Mouse (Mus musculus): ENCODE data around the gene Cib1. TPM values are rescaled to one million over a fixed set of nuclear protein-coding genes. Genes with fewer than 3 reads are reported as not detected.

Gene Cib1
- polyA plus RNA-seq, 1 experiment from 2014 or later = 41.1 TPM

DNA sequence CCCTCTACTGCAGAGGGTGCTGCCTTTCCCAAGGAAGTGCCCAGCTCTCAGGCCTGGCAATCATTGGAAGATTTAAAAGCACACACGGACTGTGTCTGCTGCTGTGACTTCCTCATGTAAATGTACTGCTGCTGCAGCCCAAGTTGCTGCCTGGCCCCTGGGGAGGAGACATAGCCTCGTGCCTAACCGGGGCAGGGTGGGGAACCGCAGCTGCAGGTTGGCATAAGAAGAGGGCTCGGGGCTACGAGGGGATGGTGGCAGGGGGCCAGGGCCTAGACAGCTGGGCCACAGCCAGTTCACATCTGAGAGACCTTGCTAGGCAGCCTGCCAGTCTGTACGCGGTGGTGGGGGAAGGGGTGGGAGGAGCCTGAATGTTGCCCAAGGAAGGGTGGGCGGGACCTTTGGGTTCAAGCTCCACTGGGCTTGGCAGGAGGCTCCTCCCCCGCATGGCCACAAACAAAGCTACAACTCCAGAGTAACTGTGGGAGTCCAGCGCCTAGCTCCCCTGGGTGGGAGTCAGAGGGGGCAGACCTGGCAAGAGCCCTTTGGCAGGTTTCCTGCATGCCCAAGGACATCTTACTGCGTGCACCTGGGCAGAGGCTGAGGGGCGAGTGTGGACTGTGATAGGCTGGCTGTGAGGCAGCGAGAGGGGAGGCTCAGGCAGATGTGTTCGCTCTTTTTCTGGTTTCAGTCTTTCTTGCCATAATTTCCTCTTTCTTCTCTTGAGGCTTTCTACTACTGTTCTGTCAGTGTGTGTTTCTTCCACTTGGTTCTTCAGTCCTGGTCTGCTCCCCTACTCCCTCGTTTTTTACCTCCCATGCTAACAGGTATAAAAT lies 40.2 kb downstream of the Cib1 start:
- DNase-seq (ENCODE audit: low spot score) = peak; percentile 78
- Histone ChIP-seq H3K4me3 (replicated peaks; ENCODE audit: low read length) (no peak overlapping the region), H3K4me2 (replicated peaks) (peak overlapping the region; percentile 39), H3K27ac (peak overlapping the region; percentile 74), H3K9me3 (ENCODE audit: control insufficient read depth, low read length) (no peaks in the 10 kb centered on the region), H3K27me3 (ENCODE audit: control insufficient read depth, insufficient read depth, low read length) (no peaks in the 10 kb centered on the region), H3K4me1 (replicated peaks; ENCODE audit: control insufficient read depth, insufficient read depth, low read length) (peaks cover 65% of the 10 kb centered on the region), H3K9ac (no peak overlapping the region), H3K36me3 (replicated peaks; ENCODE audit: control insufficient read depth, insufficient read depth) (no peaks in the 10 kb centered on the region)
- 7% methylated on average over 16 of the region's 16 CpGs for WGBS
- ATAC-seq (ENCODE audit: low FRiP score) = peak; percentile 86

GRCm38 (mm10) chr7:80191455-80191854 lies 41.2 kb downstream of the Cib1 start:
- no peaks in the 10 kb centered on the region for H3K36me3 ChIP-seq (replicated peaks; ENCODE audit: control insufficient read depth, insufficient read depth)
- ATAC-seq (ENCODE audit: low FRiP score) = no peak
- H3K27ac ChIP-seq = peak overlapping the region; percentile 74; the same call in 1 of the 2 replicates
- H3K27me3 ChIP-seq (ENCODE audit: control insufficient read depth, insufficient read depth, low read length) = no peaks in the 10 kb centered on the region
- no peak overlapping the region for H3K4me3 ChIP-seq (replicated peaks; ENCODE audit: low read length)
- H3K4me2 ChIP-seq (replicated peaks) = no peak overlapping the region
- peaks cover 68% of the 10 kb centered on the region for H3K4me1 ChIP-seq (replicated peaks; ENCODE audit: control insufficient read depth, insufficient read depth, low read length)
- H3K9me3 ChIP-seq (ENCODE audit: control insufficient read depth, low read length) = no peaks in the 10 kb centered on the region
- no peak overlapping the region for H3K9ac ChIP-seq
- DNase-seq (ENCODE audit: low spot score) = no peak
- WGBS = 52% methylated on average over 5 of the region's 5 CpGs

- H3K9ac ChIP-seq = no peak overlapping the region
- no peaks in the 10 kb centered on the region for H3K27me3 ChIP-seq (ENCODE audit: control insufficient read depth, insufficient read depth, low read length)
- H3K4me1 ChIP-seq (replicated peaks; ENCODE audit: control insufficient read depth, insufficient read depth, low read length) = peaks cover 69% of the 10 kb centered on the region
- WGBS = 42% methylated on average over 11 of the region's 11 CpGs
- no peak overlapping the region for H3K4me2 ChIP-seq (replicated peaks)
- peak overlapping the region; percentile 64 for H3K27ac ChIP-seq
- no peaks in the 10 kb centered on the region for H3K36me3 ChIP-seq (replicated peaks; ENCODE audit: control insufficient read depth, insufficient read depth)
- DNase-seq (ENCODE audit: low spot score) (no peak), ATAC-seq (ENCODE audit: low FRiP score) (no peak)
- H3K9me3 ChIP-seq (ENCODE audit: control insufficient read depth, low read length) = no peaks in the 10 kb centered on the region
- H3K4me3 ChIP-seq (replicated peaks; ENCODE audit: low read length) = no peak overlapping the region
Measured at GRCm38 (mm10) chr7:80189147-80189933, 43.3 kb downstream of the Cib1 start.

DNA sequence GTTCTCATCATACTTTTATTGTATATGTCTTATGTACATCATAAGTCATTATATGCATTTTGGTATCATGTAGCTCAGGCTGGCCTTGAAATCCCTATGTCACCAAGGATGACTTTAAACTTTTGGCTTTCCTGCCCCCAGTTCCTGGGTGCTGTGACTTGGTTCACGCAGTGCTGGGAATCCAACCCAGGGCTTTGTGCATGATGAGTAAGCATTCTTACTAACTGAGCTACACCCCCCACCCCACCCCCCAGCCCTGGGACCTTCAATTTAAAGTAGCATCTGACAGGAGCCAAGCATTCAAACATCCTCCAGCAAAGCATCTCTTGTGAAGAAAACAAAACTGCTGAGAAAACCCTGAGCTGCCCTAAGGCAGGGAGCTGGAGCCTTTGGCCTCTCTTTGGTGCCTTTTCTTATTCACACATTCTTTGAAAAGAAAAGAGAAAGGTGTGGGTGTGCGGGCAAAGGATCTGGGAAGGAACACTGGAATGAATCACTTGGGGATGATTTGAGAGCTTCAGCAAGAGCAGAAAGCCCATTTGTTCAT lies 44.0 kb downstream of the Cib1 start:
- Histone ChIP-seq H3K27ac (peak overlapping the region; percentile 64), H3K36me3 (replicated peaks; ENCODE audit: control insufficient read depth, insufficient read depth) (no peaks in the 10 kb centered on the region), H3K9me3 (ENCODE audit: control insufficient read depth, low read length) (no peaks in the 10 kb centered on the region), H3K9ac (no peak overlapping the region), H3K27me3 (ENCODE audit: control insufficient read depth, insufficient read depth, low read length) (no peaks in the 10 kb centered on the region), H3K4me3 (replicated peaks; ENCODE audit: low read length) (no peak overlapping the region), H3K4me1 (replicated peaks; ENCODE audit: control insufficient read depth, insufficient read depth, low read length) (peaks cover 62% of the 10 kb centered on the region), H3K4me2 (replicated peaks) (no peak overlapping the region)
- no peak for DNase-seq (ENCODE audit: low spot score)
- WGBS = 64% methylated on average over 2 of the region's 2 CpGs
- ATAC-seq (ENCODE audit: low FRiP score) = no peak

DNA sequence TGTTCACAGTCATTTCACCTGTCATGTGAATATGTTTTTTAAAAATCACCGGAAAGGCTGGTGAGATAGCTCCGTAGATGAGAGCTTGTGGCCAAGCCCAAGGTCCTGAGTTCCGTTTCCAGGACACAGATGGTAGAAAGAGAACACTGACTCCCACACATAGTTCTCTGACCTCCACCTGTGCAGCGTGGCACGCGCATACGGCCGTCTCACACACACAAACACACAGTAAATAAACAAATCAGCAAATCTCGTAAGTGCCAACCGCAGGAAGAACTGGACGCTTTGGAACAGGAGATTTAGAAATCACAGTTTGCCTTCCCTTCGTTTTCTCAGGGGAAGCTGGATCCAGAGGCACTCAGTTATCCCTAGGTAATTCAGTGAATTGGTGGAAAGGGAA lies 45.1 kb downstream of the Cib1 start:
- Histone ChIP-seq H3K27ac (peak overlapping the region; percentile 81), H3K27me3 (ENCODE audit: control insufficient read depth, insufficient read depth, low read length) (no peaks in the 10 kb centered on the region), H3K4me2 (replicated peaks) (peak overlapping the region; percentile 77), H3K4me3 (replicated peaks; ENCODE audit: low read length) (peak overlapping the region; percentile 57), H3K9me3 (ENCODE audit: control insufficient read depth, low read length) (no peaks in the 10 kb centered on the region), H3K4me1 (replicated peaks; ENCODE audit: control insufficient read depth, insufficient read depth, low read length) (peaks cover 55% of the 10 kb centered on the region), H3K36me3 (replicated peaks; ENCODE audit: control insufficient read depth, insufficient read depth) (no peaks in the 10 kb centered on the region), H3K9ac (peak overlapping the region; percentile 64)
- WGBS = 44% methylated on average over 12 of the region's 12 CpGs
- ATAC-seq (ENCODE audit: low FRiP score) (no peak), DNase-seq (ENCODE audit: low spot score) (no peak)

GRCm38 (mm10) chr7:80186531-80187296 lies 45.9 kb downstream of the Cib1 start, which contains the start of gene Sema4b:
TSS of gene Sema4b (plus strand) at chr7:80186841.
- Histone ChIP-seq H3K9me3 (ENCODE audit: control insufficient read depth, low read length) (no peaks in the 10 kb centered on the region), H3K4me2 (replicated peaks) (peak within 1 kb of the TSS; percentile 77), H3K9ac (peak within 1 kb of the TSS; percentile 64), H3K4me1 (replicated peaks; ENCODE audit: control insufficient read depth, insufficient read depth, low read length) (peaks cover 47% of the 10 kb centered on the region), H3K27ac (peak within 1 kb of the TSS; percentile 81), H3K36me3 (replicated peaks; ENCODE audit: control insufficient read depth, insufficient read depth) (no peaks in the 10 kb centered on the region), H3K27me3 (ENCODE audit: control insufficient read depth, insufficient read depth, low read length) (no peaks in the 10 kb centered on the region), H3K4me3 (replicated peaks; ENCODE audit: low read length) (peak within 1 kb of the TSS; percentile 57)
- WGBS = under 1% methylated on average over 51 of the region's 51 CpGs
- DNase-seq (ENCODE audit: low spot score) (peak; percentile 82), ATAC-seq (ENCODE audit: low FRiP score) (peak; percentile 91)

DNA sequence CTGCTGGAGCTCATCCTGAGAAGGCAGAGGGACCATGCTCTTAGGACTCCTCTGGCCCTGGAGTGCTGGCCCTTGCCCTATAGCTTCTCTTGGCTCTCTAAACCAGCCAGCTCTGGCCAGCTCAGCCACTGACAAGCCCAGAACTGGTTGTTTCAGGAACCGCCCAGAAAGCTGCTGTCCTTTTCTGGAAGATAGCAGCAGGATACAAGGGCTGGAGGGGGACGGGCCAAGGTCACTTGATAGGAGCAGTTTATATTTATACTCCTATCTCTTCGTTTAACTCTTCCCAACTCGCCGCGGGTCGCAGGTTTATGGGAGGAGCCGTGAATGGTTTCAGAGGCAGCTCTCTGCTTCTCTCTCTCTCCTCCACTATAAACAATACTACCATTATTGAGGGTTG lies 46.6 kb downstream of the Cib1 start:
- Histone ChIP-seq H3K4me1 (replicated peaks; ENCODE audit: control insufficient read depth, insufficient read depth, low read length) (peaks cover 41% of the 10 kb centered on the region), H3K9ac (no peak overlapping the region; the same call in 1 of the 2 replicates), H3K4me2 (replicated peaks) (peak overlapping the region; percentile 77), H3K36me3 (replicated peaks; ENCODE audit: control insufficient read depth, insufficient read depth) (no peaks in the 10 kb centered on the region), H3K4me3 (replicated peaks; ENCODE audit: low read length) (0 out of 2 replicates have a peak overlapping the region, but pooled peaks have one; percentile 57), H3K27ac (no peak overlapping the region), H3K27me3 (ENCODE audit: control insufficient read depth, insufficient read depth, low read length) (no peaks in the 10 kb centered on the region), H3K9me3 (ENCODE audit: control insufficient read depth, low read length) (no peaks in the 10 kb centered on the region)
- 22% methylated on average over 8 of the region's 8 CpGs for WGBS
- DNase-seq (ENCODE audit: low spot score) (no peak), ATAC-seq (ENCODE audit: low FRiP score) (no peak)

DNA sequence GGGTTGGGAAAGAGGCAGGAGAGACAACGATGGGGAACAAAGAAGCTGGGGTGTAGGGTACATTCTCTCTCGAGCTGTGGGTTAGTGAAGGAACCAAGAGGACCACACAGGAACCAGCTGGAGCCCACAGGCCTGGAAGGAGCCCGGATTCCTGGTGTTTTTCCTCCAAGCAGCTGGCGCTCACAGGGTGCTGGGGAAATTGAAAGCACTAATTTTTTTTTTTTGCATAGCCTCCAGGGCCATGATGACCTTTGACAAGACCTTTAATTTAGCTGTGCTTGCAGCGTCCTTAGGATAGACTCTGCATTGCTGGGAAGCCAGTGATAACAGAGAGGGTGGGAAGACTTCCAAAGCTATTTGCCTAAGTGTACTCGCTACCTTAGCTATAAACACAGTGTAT lies 47.6 kb downstream of the Cib1 start:
- H3K36me3 ChIP-seq (replicated peaks; ENCODE audit: control insufficient read depth, insufficient read depth) = no peaks in the 10 kb centered on the region
- H3K9me3 ChIP-seq (ENCODE audit: control insufficient read depth, low read length) = no peaks in the 10 kb centered on the region
- no peak overlapping the region for H3K4me3 ChIP-seq (replicated peaks; ENCODE audit: low read length)
- 54% methylated on average over 6 of the region's 6 CpGs for WGBS
- H3K27me3 ChIP-seq (ENCODE audit: control insufficient read depth, insufficient read depth, low read length) = no peaks in the 10 kb centered on the region
- ATAC-seq (ENCODE audit: low FRiP score) = no peak
- H3K4me2 ChIP-seq (replicated peaks) = no peak overlapping the region
- no peak overlapping the region for H3K9ac ChIP-seq
- H3K4me1 ChIP-seq (replicated peaks; ENCODE audit: control insufficient read depth, insufficient read depth, low read length) = peaks cover 41% of the 10 kb centered on the region
- no peak for DNase-seq (ENCODE audit: low spot score)
- no peak overlapping the region for H3K27ac ChIP-seq
